Mouse (Mus musculus): ENCODE measurements around the gene Olfr969. TPM values are rescaled to one million over a fixed set of nuclear protein-coding genes. Genes with fewer than 3 reads are reported as not detected.
"Not testable (repeated sequence)": the region's sequence is repeated elsewhere in the genome, so short reads cannot be mapped to it uniquely, and the experiment has no call there.

The Olfr969 gene
- total RNA-seq (2021), result not detected
- long read RNA-seq, experiment 1, result 0 reads
- long read RNA-seq, experiment 2, result 0 reads

DNA sequence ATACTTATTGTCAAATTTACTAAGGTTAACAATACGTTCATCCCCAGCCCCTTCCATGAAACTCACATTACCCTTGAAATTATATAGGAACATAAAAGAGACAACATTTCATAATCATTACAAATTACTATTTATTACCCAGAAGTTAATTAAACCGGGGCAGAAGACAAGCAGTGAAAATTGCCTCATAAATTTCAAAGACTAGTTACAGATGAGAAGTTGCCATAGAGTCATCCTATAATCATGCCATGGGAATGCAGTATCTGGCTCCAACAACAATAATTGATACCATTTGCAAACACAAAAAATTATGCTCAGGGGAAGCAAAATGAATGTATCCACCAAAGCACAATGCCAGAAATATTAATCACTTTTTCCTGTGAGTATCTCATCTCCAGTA lies at the start of gene Olfr969:
TSS of gene Olfr969 (plus strand) at position 388 of the 400 bp plus-strand sequence.
- intact Hi-C loops (cut with DNase I), result no loop called here
- DNase-seq, result no peak

DNA sequence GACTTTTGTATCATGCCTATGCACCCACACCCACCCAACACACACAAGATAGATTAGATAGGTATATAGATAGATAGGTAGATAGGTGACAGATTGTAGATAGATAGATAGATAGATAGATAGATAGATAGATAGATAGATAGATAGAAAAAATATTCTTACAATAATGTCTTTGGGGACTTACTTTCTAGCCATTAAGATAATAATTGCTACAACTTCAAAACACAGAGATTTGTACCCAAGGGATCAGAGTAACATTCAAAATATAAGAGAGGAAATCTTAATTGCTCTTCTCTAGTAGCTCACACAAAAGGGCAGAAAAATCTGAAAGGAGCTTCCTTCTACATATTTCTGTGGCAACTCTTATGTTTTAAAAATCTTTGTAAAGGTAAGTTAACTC lies 44.8 kb upstream of the Olfr969 start, which contains the start of gene Olfr967:
TSS of gene Olfr967 (plus strand) at position 301 of the 400 bp plus-strand sequence.
- DNase-seq, result no peak
- intact Hi-C loops (cut with DNase I), result no loop called here

DNA sequence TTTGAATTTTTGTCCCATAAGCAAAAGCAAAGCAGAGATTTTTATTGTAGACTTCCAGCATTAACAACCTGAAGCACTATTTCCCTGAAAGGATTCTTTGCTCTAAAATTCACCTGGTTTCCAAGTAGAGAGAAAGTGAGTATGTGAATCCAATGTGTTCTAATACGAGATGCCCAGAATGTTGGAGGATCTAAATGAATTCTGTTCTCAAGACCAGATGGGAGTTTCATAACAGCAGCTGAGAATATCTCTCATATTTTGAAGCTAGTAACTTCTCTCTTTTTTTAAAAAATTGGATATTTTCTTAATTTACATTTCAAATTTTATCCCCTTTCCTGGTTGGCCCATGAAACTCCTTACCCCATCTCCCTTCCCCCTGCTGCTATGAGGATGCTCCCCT lies 44.3 kb upstream of the Olfr969 start:
- intact Hi-C loops (cut with DNase I), result no loop called here
- no peak for DNase-seq

- intact Hi-C loops (cut with DNase I), result no loop called here
- DNase-seq, result no peak
These were observed 7.6 kb upstream of the Olfr969 start, which contains the start of gene Olfr968 for GRCm38 (mm10) chr9:39783153-39783552. Olfr968 (minus strand) TSS chr9:39783253.

- intact Hi-C loops (cut with DNase I), result no loop called here
These were observed 17.8 kb downstream of the Olfr969 start, which contains the start of gene Olfr970 for GRCm38 (mm10) chr9:39808560-39808959. Olfr970 (plus strand) TSS chr9:39808860.

GRCm38 (mm10) chr9:39836576-39836975 lies 45.8 kb downstream of the Olfr969 start, which contains the start of gene Olfr971:
Olfr971 (plus strand) TSS chr9:39836876.
- intact Hi-C loops (cut with DNase I), result not testable (repeated sequence)

More at GRCm38 (mm10) chr9:39808560-39808959, 17.8 kb downstream of the Olfr969 start, which contains the start of gene Olfr970:
- DNase-seq, result no peak

More at GRCm38 (mm10) chr9:39836576-39836975, 45.8 kb downstream of the Olfr969 start, which contains the start of gene Olfr971:
- DNase-seq, result not testable (repeated sequence)

Other genes starting within 250 kb of the Olfr969 start
- not detected for gene Olfr958, start 236.9 kb upstream of the Olfr969 start, total RNA-seq (2021)
- not detected for gene Olfr959, start 215.4 kb upstream of the Olfr969 start, total RNA-seq (2021)
- 1 to 10 TPM in 1 of 2 experiments, under 1 TPM in 1; 0.92 to 1.3 TPM for gene AW551984, start 186.5 kb upstream of the Olfr969 start, total RNA-seq (2021)
- gene Olfr148, start 180.3 kb upstream of the Olfr969 start, total RNA-seq (2021), result not detected
- gene Olfr960, start 169.6 kb upstream of the Olfr969 start, total RNA-seq (2021), result not detected
- gene Olfr961, start 145.9 kb upstream of the Olfr969 start, total RNA-seq (2021), result not detected
- not detected for gene Olfr963, start 123.7 kb upstream of the Olfr969 start, total RNA-seq (2021)
- gene Olfr149, start 83.8 kb upstream of the Olfr969 start, total RNA-seq (2021), result not detected
- not detected for gene Olfr965, start 79.6 kb upstream of the Olfr969 start, total RNA-seq (2021)
- gene Olfr150, start 60.0 kb upstream of the Olfr969 start, total RNA-seq (2021), result not detected
- gene Olfr967, start 44.7 kb upstream of the Olfr969 start, total RNA-seq (2021), result not detected
- gene Olfr968, start 7.7 kb upstream of the Olfr969 start, total RNA-seq (2021), result not detected
- not detected for gene Olfr970, start 17.9 kb downstream of the Olfr969 start, total RNA-seq (2021)
- not detected for gene Olfr971, start 45.9 kb downstream of the Olfr969 start, total RNA-seq (2021)
- gene Olfr972, start 75.5 kb downstream of the Olfr969 start, total RNA-seq (2021), result not detected
- gene Olfr229, start 116.4 kb downstream of the Olfr969 start, total RNA-seq (2021), result not detected
- not detected for gene Olfr974, start 146.6 kb downstream of the Olfr969 start, total RNA-seq (2021)
- gene Olfr975, start 161.1 kb downstream of the Olfr969 start, total RNA-seq (2021), result not detected
- gene Olfr976, start 170.2 kb downstream of the Olfr969 start, total RNA-seq (2021), result not detected
- gene Olfr978, start 201.2 kb downstream of the Olfr969 start, total RNA-seq (2021), result not detected
- not detected for gene Olfr979, start 212.5 kb downstream of the Olfr969 start, total RNA-seq (2021)
- not detected for gene Olfr980, start 218.6 kb downstream of the Olfr969 start, total RNA-seq (2021)
- not detected for gene Olfr981, start 230.5 kb downstream of the Olfr969 start, total RNA-seq (2021)

Measured in gastrocnemius, postnatal 36 days (tissue).